Mouse (Mus musculus) gastrocnemius, adult 2 months (tissue): ENCODE results near the gene Pld1. TPM values are rescaled to one million over a fixed set of nuclear protein-coding genes. Genes with fewer than 3 reads are reported as not detected.
A peak's percentile ranks its signal among the peaks of the same experiment; 100 is the strongest.

Source experiments
- DNase-seq: peaks from one replicate; pipeline ENCODE4 v3.0.0; 2022
- H3K27ac ChIP-seq: fragments of 200-600 bp; 2 replicates; pipeline ENCODE4 v1.8.1; 2022; ENCODE audit warnings: mild to moderate bottlenecking
- H3K4me3 ChIP-seq: fragments of 200-600 bp; 2 replicates; pipeline ENCODE4 v1.8.1; 2022; ENCODE audit warnings: mild to moderate bottlenecking, moderate library complexity
- CTCF ChIP-seq: fragments of 200-600 bp; IDR thresholded peaks from 2 replicates; pipeline ENCODE4 v1.8.1; 2022; ENCODE audit warnings: antibody characterized with exemption, mild to moderate bottlenecking, moderate library complexity
- intact Hi-C: fragments of 180-260 bp; cut with DNase I; formaldehyde crosslinking; loops from one replicate; pipeline ENCODE4 v1.15.1; 2025
- total RNA-seq, 2 experiments: library from RNA; stranded (reverse); gene quantifications; 2 replicates each; pipeline ENCODE4 v1.2.3; 2021

Pld1 gene
- total RNA-seq, 2 experiments from 2014 or later = 4.6 to 6.1 TPM

DNA sequence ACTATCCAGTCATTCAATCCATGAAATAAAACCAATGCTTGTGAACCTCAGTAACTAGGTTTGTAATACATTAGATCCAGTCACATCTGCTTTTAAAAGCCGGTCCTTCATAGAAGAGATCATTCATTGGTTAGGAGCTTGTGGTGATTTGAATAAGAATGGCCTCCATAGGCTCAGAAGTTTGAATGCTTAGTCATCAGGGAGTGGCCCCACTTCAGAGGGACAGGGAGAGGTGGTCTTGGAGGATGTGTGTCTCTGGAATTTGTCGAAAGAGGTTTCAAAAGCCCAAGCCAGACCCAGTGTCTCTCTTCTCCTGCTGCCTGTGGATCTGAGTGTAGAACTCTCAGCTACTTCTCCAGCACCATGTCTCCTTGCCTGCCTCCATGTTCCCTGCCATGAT, 81.9 kb downstream of the Pld1 start:
- intact Hi-C loops = no loop called here
- TF ChIP-seq CTCF = no peak
- Histone ChIP-seq H3K27ac (no peak overlapping the region), H3K4me3 (no peak overlapping the region)
- no peak for DNase-seq

DNA sequence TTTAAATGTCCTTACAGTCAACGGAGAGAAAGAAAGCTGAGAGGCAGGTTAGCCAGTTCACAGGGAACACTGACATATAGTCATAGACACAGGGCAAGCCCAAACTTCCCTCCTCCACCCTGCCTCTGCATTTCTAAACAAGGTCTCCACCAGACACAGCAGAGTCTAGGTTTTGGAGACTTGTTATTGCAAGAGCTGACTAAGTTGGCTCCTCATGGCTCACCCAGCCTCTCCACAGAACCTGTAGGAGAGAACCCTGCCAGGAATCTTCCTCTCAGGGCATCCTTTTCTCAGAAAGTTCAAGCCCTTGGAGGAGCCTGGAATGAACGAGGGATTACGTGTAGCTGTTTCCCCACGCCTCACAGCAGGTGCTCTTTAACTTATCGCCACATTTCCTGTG, 83.7 kb downstream of the Pld1 start:
- no peak for DNase-seq
- intact Hi-C loops = no loop called here
- TF ChIP-seq CTCF = no peak
- Histone ChIP-seq H3K27ac (peak overlapping the region; percentile 46), H3K4me3 (no peak overlapping the region)

DNA sequence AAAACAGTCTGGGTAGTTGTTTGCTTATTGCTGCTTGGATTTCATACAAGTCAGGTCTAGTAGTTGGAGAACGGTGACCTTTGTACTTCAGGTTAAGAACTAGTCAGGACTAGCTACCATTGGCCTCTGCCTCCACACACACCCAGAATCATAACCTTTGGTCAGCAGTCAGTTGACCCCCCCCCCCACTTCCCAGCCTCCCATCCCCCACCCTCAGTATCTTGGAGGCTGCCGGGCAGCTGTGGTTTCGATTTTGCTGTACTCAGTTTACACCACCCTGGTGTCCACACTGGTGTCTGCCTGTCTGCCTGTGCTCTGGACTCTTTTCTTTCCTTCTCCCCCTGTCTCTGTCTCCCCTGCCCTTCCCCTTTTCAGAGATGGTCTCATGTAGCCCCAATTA, 88.4 kb downstream of the Pld1 start:
- intact Hi-C loops = no loop called here
- DNase-seq = no peak
- TF ChIP-seq CTCF = no peak
- Histone ChIP-seq H3K4me3 (no peak overlapping the region), H3K27ac (no peak overlapping the region)

DNA sequence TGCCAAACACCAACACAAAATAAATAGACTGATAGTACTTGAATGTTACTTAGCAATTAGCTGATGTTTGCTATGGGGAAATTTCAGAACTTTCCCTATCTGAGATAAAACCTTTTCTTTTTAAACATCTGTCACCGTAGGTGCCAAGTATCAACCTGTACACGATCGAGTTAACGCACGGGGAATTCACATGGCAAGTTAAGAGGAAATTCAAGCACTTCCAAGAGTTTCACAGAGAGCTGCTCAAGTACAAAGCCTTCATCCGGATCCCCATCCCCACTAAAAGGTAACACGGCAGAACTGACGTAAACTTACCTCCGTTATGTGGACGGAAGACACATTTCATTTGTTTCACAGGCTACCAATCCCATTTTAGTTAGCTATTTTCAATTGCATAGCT, 90.0 kb downstream of the Pld1 start:
- TF ChIP-seq CTCF = no peak
- no peak for DNase-seq
- intact Hi-C loops = no loop called here
- Histone ChIP-seq H3K27ac (no peak overlapping the region), H3K4me3 (no peak overlapping the region)

DNA sequence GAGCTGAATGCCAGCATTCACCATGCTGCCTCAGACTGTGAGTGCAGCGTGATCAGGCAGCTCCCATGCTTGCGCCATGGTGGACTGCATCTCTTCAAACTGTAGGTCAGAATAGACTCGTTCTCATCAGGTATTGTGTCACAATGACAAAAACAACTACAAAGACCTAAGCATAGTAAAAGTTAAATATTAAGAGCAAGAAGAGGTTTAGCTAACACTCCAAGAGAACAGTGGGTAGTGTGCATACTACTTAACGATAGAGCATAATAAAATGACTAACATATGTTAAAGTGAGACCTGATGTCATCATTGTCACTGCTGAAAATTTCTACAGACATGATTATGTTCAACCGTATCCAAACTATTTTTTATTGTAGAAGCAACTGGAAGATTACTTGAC, 92.4 kb downstream of the Pld1 start:
- DNase-seq = no peak
- Histone ChIP-seq H3K27ac (no peak overlapping the region), H3K4me3 (no peak overlapping the region)
- TF ChIP-seq CTCF = no peak
- intact Hi-C loops = no loop called here

DNA sequence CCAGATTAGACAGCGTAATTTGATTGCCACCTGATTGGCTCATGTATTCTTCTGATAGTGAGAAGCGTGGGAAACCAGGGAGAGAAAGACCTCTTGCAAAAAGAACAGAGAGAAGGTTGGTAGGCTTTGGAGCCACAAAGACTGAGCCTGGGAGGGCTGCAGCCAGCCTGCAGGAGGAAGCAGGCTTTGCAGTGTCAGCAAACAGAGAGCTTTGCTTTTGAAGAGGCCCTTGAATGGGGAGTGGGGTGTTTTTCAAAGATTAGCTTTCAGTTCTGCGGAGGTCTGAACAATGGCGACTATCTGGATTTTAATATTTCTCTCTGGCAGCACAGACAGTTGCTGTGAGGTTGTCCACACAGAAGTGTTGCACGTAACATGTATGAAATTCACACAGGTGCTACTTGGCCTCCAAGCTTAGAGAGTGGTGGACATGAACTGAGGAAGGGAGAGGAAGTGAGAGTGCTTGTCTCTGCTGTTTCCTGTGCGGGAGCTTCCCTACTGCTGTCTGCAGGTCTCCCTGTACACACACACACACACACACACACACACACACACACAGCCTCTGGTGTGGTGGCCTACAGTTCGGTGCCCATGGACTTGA, 93.2 kb downstream of the Pld1 start:
- no peak for DNase-seq
- no peak overlapping the region for H3K4me3 ChIP-seq
- intact Hi-C loops = no loop called here
- no peak for TF ChIP-seq CTCF
- H3K27ac ChIP-seq = no peak overlapping the region

DNA sequence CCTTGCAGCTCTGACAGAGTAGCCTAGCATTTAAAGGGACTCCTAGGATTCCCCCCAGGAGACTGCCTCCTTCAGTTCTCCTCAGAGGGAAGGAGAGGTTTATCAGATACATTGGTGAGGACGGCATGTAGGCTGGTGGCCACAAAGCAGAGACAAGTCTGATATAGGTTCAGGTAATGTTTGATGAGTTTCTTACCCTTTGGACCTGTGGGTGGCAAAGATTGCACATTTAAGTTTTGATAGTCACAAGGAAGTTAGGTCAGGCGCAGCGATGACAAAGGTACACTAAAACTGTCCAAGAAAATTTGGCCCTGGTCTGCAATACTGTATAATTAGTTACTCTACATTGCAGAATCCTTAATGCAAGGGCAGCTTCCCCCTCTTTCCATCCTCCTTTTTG, 95.4 kb downstream of the Pld1 start:
- Histone ChIP-seq H3K27ac (no peak overlapping the region), H3K4me3 (no peak overlapping the region)
- intact Hi-C loops = no loop called here
- no peak for TF ChIP-seq CTCF
- DNase-seq = no peak

DNA sequence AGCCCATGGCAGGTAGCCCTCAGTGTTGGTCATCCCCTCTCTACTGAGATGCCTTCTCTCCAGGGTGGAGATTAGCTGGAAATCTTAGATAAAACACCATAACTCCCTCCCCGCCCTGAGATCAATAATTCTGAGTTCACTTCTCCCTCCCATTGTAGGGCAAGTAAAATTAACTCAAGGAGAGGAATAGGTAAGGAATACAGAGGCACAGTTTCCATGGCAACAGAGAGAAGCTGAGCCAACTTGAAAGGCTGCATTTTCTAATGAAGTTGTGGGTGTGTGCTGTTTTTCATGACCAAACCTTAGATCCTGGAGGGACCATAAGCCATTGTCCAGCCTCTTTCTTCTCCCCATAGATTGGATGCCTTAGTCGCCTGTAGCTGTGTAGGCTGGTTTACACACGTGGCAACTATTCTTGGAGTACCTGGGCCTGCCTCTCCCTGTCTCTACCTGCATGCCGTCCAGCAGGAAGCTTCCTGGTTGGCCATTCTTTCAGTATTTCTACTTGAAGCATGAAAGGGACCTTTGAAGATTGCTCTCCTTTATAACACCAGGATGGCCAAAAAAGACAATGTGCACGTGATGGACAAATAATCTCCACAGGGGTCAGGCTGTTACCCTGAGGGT, 96.3 kb downstream of the Pld1 start:
- TF ChIP-seq CTCF = no peak
- intact Hi-C loops = no loop called here
- Histone ChIP-seq H3K27ac (no peak overlapping the region), H3K4me3 (no peak overlapping the region)
- DNase-seq = no peak

DNA sequence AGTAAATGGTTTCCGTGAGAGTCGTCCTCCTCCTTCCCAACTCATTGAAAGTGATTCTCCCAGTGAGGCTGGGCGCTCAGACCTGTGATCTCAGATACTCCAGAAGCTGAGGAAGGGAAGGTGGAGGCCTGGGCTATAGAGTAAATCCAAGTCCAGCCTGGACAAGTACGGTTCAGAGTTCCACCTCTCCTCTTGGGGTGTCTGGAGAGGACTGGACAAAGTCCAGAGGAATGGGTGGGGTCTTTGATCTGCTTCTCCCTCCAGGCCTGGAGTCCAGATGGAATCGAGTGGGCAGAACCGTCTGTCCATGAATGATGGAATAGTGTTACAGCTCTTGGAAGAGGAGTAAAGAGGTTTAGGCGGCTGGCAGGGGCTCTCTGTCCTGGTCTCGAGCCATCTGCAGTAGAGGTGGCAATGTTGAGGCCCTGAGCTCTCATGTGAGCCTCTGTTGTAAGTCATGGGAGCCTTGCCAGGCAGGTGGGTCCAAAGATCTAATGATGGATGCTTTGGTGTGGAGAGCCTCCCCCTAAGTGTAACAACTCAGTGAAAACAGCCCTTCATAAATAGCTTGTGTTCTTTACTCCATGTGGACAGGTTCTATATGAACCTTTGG, 98.9 kb downstream of the Pld1 start:
- intact Hi-C loops = no loop called here
- no peak overlapping the region for H3K27ac ChIP-seq
- no peak for DNase-seq
- TF ChIP-seq CTCF = no peak
- no peak overlapping the region for H3K4me3 ChIP-seq

DNA sequence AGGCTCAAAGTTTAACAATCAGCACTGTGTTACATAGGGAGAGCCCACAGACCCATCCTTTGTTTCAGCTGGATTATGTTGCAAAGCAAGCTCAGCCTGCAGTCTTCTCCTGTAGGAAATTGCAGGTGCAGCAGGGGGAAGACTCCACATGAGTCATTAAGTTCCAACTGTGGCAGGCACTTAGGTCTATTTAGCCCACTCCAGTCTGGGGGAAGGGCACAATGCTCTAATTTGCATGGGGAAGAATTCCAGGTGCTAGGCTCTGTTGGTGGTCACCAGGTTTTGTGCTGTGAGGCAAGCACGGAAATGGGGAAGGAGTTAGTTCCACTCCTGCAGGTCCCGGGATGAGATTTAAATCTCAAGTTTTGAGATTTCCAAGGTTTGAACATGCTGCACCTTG, 99.6 kb downstream of the Pld1 start:
- no peak for DNase-seq
- intact Hi-C loops = no loop called here
- TF ChIP-seq CTCF = no peak
- Histone ChIP-seq H3K27ac (no peak overlapping the region), H3K4me3 (no peak overlapping the region)

DNA sequence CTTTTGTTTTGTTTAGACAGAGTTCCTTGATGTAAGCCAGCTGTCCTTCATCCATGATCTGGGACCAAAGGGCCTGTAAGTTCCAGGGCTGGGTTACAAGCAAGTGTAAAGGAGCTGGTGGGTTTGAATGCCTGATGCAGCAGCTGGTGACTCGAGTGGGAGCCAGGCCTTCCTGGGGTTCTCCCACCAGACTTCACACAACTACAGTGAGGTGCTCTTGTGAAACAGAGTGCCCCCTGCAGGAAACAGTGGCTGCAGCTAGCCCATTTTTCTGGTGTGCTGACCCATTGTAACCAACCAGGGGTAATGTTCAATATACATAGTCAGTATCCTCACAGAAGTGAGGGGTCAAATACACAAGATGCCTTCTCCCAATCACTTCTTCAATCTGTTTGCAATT, 101.3 kb downstream of the Pld1 start:
- DNase-seq = peak; percentile 41
- Histone ChIP-seq H3K27ac (no peak overlapping the region), H3K4me3 (no peak overlapping the region)
- peak; percentile 58 for TF ChIP-seq CTCF
- intact Hi-C loops = no loop called here

DNA sequence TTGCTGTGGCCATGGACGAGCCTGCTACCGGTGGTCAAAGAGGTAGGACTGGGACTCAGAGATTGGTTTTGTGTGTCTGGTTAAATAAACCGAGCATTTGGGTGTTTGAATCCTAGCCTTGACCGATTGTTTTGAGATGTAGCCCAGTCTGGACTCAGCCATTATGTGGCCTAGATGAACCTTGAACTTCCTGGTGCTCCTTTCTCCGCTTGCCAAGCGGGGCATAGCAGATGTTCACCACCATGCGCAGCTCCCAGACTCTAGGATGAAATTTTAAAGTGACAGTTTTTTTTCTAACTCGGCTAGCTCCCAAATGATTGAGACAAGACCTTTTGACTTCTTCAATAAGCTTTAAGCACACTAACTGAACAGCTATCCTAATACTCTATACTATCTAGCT, 102.7 kb downstream of the Pld1 start:
- intact Hi-C loops = no loop called here
- Histone ChIP-seq H3K27ac (no peak overlapping the region), H3K4me3 (no peak overlapping the region)
- TF ChIP-seq CTCF = no peak
- no peak for DNase-seq

DNA sequence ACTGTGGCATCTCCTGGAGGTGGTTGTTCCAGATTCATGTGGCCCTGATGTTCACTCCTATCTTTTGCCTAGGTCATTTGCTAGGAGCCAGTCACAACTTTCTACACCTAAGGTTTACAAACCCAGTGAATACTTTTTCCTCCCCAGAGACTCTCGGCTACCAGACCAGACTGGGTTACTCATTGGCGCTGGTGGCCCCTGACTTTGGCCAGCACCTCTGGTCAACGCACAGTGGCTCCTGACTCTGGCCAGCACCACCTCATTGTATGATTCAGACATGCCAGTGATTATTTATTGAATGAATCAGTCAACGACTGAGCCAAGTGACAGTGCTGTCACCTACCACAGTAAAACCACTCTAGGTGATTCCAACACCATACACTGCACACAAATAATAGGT, 103.9 kb downstream of the Pld1 start:
- intact Hi-C loops = no loop called here
- no peak for TF ChIP-seq CTCF
- Histone ChIP-seq H3K4me3 (no peak overlapping the region), H3K27ac (no peak overlapping the region)
- DNase-seq = no peak

DNA sequence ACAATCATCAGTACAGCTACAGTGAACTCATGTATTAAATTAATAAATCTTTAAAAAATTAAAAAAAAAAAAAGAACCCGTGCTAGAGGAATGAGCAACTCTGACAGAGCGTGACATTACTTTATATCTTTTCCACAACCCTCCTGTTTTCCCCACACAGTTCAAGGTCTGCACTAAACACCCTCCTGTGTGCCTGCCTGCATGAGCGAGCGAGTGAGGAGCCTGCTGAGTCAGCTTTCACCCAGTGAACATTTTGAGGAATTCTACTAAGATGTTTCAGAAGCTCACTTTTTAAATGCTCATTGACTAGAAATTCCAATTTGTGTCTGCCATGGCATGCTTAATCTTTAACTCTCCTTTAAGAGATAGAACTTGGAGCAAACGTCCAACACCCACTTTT, 109.1 kb downstream of the Pld1 start:
- intact Hi-C loops = no loop called here
- no peak overlapping the region for H3K27ac ChIP-seq
- TF ChIP-seq CTCF = no peak
- DNase-seq = no peak
- H3K4me3 ChIP-seq = no peak overlapping the region
